Mouse (Mus musculus) myocyte (in vitro differentiated cells): ENCODE results near the gene Tectb.

Experiments used
- CEBPB ChIP-seq: IDR thresholded peaks from 2 replicates; pipeline ENCODE4 v1.6.1; 2011; ENCODE audit warnings: mild to moderate bottlenecking, moderate library complexity; ENCODE audit not compliant: poor library complexity, insufficient read depth, severe bottlenecking
- E2F4 ChIP-seq: IDR thresholded peaks from one replicate; pipeline ENCODE4 v1.6.1; 2011; ENCODE audit warnings: mild to moderate bottlenecking, control low read depth, moderate library complexity; ENCODE audit not compliant: insufficient read depth
- MAX ChIP-seq: IDR thresholded peaks from one replicate; pipeline ENCODE4 v1.6.1; 2011; ENCODE audit warnings: low read depth, mild to moderate bottlenecking, control low read depth
- MYOG ChIP-seq, 3 experiments: IDR thresholded peaks; one replicate each; pipeline ENCODE4 v1.6.1; 2011; ENCODE audit warnings: control low read depth in 2 of 3, low read depth in 2 of 3, mild to moderate bottlenecking in 2 of 3; ENCODE audit not compliant: insufficient read length in 2 of 3, control insufficient read depth in 1 of 3, insufficient read depth in 1 of 3
- POLR2A ChIP-seq: IDR thresholded peaks from one replicate; pipeline ENCODE4 v1.6.1; 2011; ENCODE audit warnings: low read depth, mild to moderate bottlenecking, control low read depth, moderate library complexity; ENCODE audit not compliant: insufficient read length
- POLR2AphosphoS2 ChIP-seq: IDR thresholded peaks from one replicate; pipeline ENCODE4 v1.6.1; 2011; ENCODE audit warnings: low read depth, control low read depth; ENCODE audit not compliant: insufficient read length
- REST ChIP-seq: IDR thresholded peaks from one replicate; pipeline ENCODE4 v1.6.1; 2011; ENCODE audit warnings: mild to moderate bottlenecking, control low read depth, moderate library complexity; ENCODE audit not compliant: insufficient read depth, insufficient read length
- SRF ChIP-seq: IDR thresholded peaks from one replicate; pipeline ENCODE4 v1.6.1; 2011; ENCODE audit warnings: low read depth; ENCODE audit not compliant: control insufficient read depth, insufficient read length
- TCF12 ChIP-seq: IDR thresholded peaks from one replicate; pipeline ENCODE4 v1.6.1; 2011; ENCODE audit warnings: mild to moderate bottlenecking, control low read depth; ENCODE audit not compliant: poor library complexity, insufficient read depth, severe bottlenecking
- TCF3 ChIP-seq: IDR thresholded peaks from one replicate; pipeline ENCODE4 v1.6.1; 2011; ENCODE audit warnings: low read depth, control low read depth; ENCODE audit not compliant: insufficient read length
- USF1 ChIP-seq: IDR thresholded peaks from one replicate; pipeline ENCODE4 v1.6.1; 2011; ENCODE audit warnings: low read depth, mild to moderate bottlenecking, control low read depth, moderate library complexity

DNA sequence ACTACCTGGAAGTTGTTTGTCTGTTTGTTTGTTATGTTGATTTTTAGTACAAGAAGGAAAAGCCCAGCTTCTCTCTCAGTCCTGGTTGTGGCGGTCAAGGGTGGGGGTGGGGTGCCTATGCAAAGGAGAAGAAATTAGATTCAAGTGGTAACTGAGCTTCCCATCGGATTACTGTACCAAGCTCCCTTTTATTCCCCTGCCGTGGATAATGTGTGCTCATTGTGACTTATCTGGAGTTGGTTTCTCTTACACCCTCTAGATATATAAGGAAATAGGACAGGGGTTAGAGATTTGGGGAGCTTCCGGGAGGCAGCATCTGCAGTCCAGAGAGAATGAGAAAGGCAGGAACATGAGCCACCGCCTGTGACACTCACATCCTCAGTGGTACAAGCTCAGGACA is at the start of gene Tectb:
- no peak for TF ChIP-seq MYOG (IDR thresholded peaks at IDR 0.05; ENCODE audit: control insufficient read depth in 1 of 3, insufficient read depth in 1 of 3, insufficient read length in 2 of 3, low read depth in 2 of 3)
- TF ChIP-seq POLR2A = no peak
- TF ChIP-seq POLR2AphosphoS2 = no peak
- TF ChIP-seq USF1 = no peak
- no peak for TF ChIP-seq SRF
- TF ChIP-seq TCF12 = no peak
- TF ChIP-seq CEBPB = no peak
- TF ChIP-seq REST = no peak
- no peak for TF ChIP-seq E2F4
- TF ChIP-seq TCF3 = no peak
- TF ChIP-seq MAX = no peak
